Mouse (Mus musculus) lung, postnatal 0 days (tissue): ENCODE measurements at regions not wholly inside any gene's neighbourhood (a gene's known extent, or its start where the extent isn't known, plus 50 kb on each side); places are given as distances from the start of the nearest gene placed in this dataset.

ENCODE experiments used
- CTCF ChIP-seq: IDR thresholded peaks from 2 replicates; pipeline ENCODE4 v1.5.1; 2016; ENCODE audit warnings: antibody characterized with exemption, mild to moderate bottlenecking
- EP300 ChIP-seq: IDR thresholded peaks from 2 replicates; pipeline ENCODE4 v1.6.1; 2016; ENCODE audit warnings: antibody characterized with exemption, mild to moderate bottlenecking, control low read depth

GRCm38 (mm10) chr10:66933689-66934088 lies 162.2 kb upstream of the Jmjd1c start:
- TF ChIP-seq CTCF (no peak), EP300 (no peak)
